Mouse (Mus musculus) C2C12 (cell line): Measurements from ENCODE around the gene Hs6st1. TPM values are rescaled to one million over a fixed set of nuclear protein-coding genes. Genes with fewer than 3 reads are reported as not detected.

Experiments
- H3K27me3 ChIP-seq: one replicate; pipeline ENCODE4 v1.6.1; 2011; ENCODE audit not compliant: control insufficient read depth, insufficient read depth, insufficient read length
- H3K36me3 ChIP-seq: one replicate; pipeline ENCODE4 v1.6.1; 2011; ENCODE audit not compliant: control insufficient read depth, insufficient read depth
- H3K4me3 ChIP-seq: one replicate; pipeline ENCODE4 v1.5.1; 2011; ENCODE audit warnings: mild to moderate bottlenecking, control low read depth; ENCODE audit not compliant: poor library complexity, insufficient read depth, severe bottlenecking
- H3K79me2 ChIP-seq: one replicate; pipeline ENCODE4 v1.6.1; 2011; ENCODE audit not compliant: control insufficient read depth, insufficient read depth
- H3K79me3 ChIP-seq: one replicate; pipeline ENCODE4 v1.6.1; 2011; ENCODE audit warnings: low read depth, control low read depth
- H3ac ChIP-seq: one replicate; pipeline ENCODE3; 2011; ENCODE audit warnings: low read depth; ENCODE audit not compliant: control insufficient read depth, insufficient read length
- CEBPB ChIP-seq: IDR thresholded peaks from one replicate; pipeline ENCODE4 v1.6.1; 2011; ENCODE audit warnings: low read depth, mild to moderate bottlenecking, control low read depth, moderate library complexity
- CTCF ChIP-seq: IDR thresholded peaks from one replicate; pipeline ENCODE4 v1.5.1; 2011; ENCODE audit not compliant: control insufficient read depth, insufficient read depth, insufficient read length
- FOSL1 ChIP-seq: IDR thresholded peaks from one replicate; pipeline ENCODE4 v1.8.0; 2011; ENCODE audit warnings: mild to moderate bottlenecking, low read length; ENCODE audit not compliant: poor library complexity, insufficient read depth, severe bottlenecking
- MAX ChIP-seq: IDR thresholded peaks from one replicate; pipeline ENCODE4 v1.6.1; 2011; ENCODE audit warnings: mild to moderate bottlenecking, control low read depth
- MYOD1 ChIP-seq: IDR thresholded peaks from one replicate; pipeline ENCODE4 v1.6.1; 2011; ENCODE audit warnings: low read depth; ENCODE audit not compliant: control insufficient read depth, insufficient read length
- MYOG ChIP-seq: IDR thresholded peaks from one replicate; pipeline ENCODE4 v1.6.1; 2011; ENCODE audit not compliant: control insufficient read depth, insufficient read length; ENCODE audit errors: extremely low read depth
- USF1 ChIP-seq: IDR thresholded peaks from one replicate; pipeline ENCODE4 v1.6.1; 2011; ENCODE audit warnings: low read depth, mild to moderate bottlenecking, control low read depth, moderate library complexity
- polyA plus RNA-seq: library from polyadenylated mRNA; unstranded; fragments of >200 nt; fragmentation: generic; extraction: Trizol; gene quantifications from one replicate; pipeline ENCODE4 v1.2.1, GENCODE M21; 2012; ENCODE audit warnings: missing spikeins

Hs6st1 gene
- polyA plus RNA-seq, 1 experiment: 45.0 TPM

DNA sequence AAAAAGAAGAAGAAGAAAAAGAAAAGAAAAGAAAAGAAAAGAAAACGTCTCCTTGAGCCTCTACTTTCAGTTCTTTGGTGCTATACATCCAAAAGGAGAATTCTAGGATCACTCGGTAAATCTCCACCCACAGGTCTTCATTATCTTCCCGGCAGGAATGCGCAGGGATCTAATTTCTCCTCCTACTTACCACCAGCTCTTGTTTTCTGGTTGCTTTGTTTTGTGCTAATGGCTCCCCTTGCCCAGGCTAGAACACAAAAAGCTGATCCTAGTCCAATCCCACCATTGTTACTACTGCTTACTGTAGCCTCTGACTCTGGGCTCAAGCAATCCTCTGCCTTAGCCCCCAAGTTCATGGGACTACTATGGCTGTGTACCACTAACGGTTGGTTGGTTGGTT, 16.9 kb downstream of the Hs6st1 start:
- Histone ChIP-seq H3K27me3 (no peaks in the 10 kb centered on the region), H3K4me3 (no peak overlapping the region), H3ac (no peak overlapping the region), H3K36me3 (peaks cover 20% of the 10 kb centered on the region), H3K79me3 (peaks cover 13% of the 10 kb centered on the region), H3K79me2 (peaks cover 53% of the 10 kb centered on the region)
- no peak for TF ChIP-seq USF1
- TF ChIP-seq MYOG: no peak
- no peak for TF ChIP-seq MAX

DNA sequence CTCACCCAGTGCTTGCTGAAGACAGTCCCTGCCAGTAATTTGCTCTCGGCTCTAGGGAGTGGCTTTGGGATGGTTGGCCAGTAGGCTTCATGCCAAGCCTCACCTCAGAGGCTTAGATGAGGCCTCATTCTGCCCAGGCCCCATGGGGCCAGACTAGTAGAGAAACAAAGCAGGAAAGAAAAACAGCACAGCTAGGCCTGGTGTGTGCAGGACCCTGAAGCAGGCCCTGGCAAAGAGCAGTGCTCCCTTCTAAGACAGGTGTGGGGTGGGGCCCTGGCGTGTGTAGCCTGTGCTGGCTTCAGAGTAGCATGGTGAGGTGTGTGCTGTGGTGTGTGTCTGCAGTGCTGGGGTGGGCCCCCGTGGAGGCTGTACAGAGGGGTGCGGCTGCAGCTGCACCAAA, 20.2 kb downstream of the Hs6st1 start:
- TF ChIP-seq CEBPB: no peak
- TF ChIP-seq CTCF: no peak
- Histone ChIP-seq H3K79me3 (peaks cover 17% of the 10 kb centered on the region), H3K4me3 (no peak overlapping the region), H3K36me3 (peaks cover 11% of the 10 kb centered on the region), H3ac (peak overlapping the region; percentile 34), H3K79me2 (peaks cover 70% of the 10 kb centered on the region), H3K27me3 (no peaks in the 10 kb centered on the region)

DNA sequence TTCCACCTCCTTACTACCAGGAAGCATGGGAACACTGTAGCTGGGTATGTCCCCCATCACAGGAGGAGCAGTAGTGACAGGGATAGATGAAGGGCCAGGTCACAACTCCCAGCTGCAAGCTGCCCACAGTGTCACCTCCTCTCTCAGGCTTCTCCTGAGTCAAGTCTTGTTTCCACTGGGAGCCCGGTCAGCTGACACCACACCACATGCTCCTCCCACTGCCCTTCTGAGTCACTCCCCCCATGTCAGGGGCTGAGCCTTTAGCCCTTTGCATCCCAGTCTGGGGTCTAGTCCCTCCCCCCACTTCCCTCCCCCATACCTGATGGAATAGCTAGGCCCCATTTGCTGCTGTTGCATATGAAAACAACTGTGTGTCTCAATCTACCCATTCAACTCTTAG, 21.3 kb downstream of the Hs6st1 start:
- Histone ChIP-seq H3K79me2 (peaks cover 80% of the 10 kb centered on the region), H3K27me3 (no peaks in the 10 kb centered on the region), H3K79me3 (peaks cover 14% of the 10 kb centered on the region), H3K4me3 (no peak overlapping the region), H3K36me3 (peaks cover 11% of the 10 kb centered on the region), H3ac (no peak overlapping the region)
- TF ChIP-seq USF1 (peak; percentile 47), CEBPB (no peak)

DNA sequence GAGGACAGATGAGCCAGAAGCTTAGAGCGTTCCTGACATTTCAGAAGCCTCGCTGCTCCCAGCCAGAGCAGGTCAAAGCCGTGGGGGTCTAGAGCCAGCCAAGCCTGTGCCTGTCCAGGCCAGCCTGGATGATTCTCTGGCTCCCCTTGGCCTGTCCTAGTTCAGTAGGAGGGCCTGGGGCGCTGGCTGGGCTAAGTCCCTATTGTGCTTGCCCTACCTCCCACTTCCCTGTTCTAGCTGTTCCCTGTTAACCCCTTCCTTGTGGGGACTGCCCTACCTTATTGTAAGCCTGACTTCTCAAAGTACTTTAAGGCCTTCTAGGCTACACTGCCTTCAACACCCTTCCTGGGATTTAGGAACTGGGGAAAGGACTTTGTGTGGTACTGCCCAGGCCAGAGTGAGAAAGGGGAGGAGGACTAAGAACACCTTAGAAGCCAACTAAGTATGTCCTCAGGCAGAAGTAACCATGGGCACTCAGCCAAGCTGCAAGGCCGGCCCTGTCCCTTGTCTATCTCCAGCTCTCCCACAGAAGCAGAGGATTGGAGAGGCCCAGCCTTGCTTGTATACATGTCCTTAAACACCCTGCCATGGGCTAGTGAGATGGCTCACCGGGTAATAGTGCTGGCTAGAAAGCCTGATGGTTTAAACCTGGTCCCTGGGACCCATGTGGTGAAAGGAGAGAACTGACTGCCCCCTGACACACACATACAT, 22.0 kb downstream of the Hs6st1 start:
- TF ChIP-seq USF1 (no peak), CEBPB (no peak), MYOG (no peak), MYOD1 (no peak), FOSL1 (no peak), MAX (no peak), CTCF (no peak)
- H3K36me3 ChIP-seq: peaks cover 11% of the 10 kb centered on the region
- no peaks in the 10 kb centered on the region for H3K27me3 ChIP-seq
- H3K79me3 ChIP-seq: peaks cover 14% of the 10 kb centered on the region
- no peak overlapping the region for H3ac ChIP-seq
- no peak overlapping the region for H3K4me3 ChIP-seq
- peaks cover 80% of the 10 kb centered on the region for H3K79me2 ChIP-seq

DNA sequence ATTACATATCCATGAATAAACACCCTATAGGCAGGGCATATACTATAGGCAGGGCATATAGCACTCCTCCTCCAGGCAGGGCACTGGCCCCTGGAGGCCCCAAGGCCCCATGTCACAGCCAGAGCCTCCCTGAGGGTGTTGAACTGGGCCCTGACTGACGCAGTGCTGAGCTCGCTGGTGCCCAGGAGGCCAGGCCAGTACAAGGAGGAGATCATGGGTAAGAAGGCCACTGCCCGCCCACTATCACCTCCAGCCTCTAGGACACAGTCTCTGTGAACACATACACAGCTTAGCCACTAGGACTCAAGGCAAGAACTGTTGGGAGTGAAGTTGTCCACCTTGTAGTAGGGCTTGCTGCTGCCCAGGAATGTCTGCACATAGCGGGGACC, 22.5 kb downstream of the Hs6st1 start:
- Histone ChIP-seq H3K79me2 (peaks cover 78% of the 10 kb centered on the region), H3K27me3 (no peaks in the 10 kb centered on the region), H3K36me3 (peaks cover 11% of the 10 kb centered on the region), H3K4me3 (no peak overlapping the region), H3K79me3 (peaks cover 14% of the 10 kb centered on the region), H3ac (no peak overlapping the region)
- TF ChIP-seq MYOD1 (no peak), MYOG (no peak), CEBPB (no peak), MAX (no peak), USF1 (no peak), FOSL1 (no peak), CTCF (no peak)

DNA sequence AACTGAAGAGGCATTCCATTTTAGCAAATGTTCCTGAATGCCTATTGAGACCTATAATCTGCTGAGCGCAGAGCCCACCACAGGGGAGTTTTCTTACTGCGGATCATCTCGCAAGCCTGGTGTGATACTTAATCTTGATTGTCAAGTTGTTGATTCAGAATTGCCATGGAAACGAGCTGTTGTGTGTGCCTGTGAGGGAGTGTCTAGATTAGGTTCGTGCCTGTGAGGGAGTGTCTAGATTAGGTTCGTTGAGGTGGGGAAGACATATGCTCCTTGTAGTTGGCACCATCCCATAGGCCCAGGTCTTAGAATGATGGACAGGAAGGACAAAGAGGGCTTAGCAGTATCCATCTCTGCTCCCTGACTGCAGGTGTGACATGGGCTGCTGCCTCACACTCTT, 23.0 kb downstream of the Hs6st1 start:
- H3K79me2 ChIP-seq: peaks cover 81% of the 10 kb centered on the region
- H3ac ChIP-seq: no peak overlapping the region
- no peaks in the 10 kb centered on the region for H3K27me3 ChIP-seq
- peaks cover 12% of the 10 kb centered on the region for H3K79me3 ChIP-seq
- H3K36me3 ChIP-seq: peaks cover 8% of the 10 kb centered on the region
- no peak for TF ChIP-seq CTCF
- TF ChIP-seq FOSL1: no peak
- no peak for TF ChIP-seq MYOD1
- no peak for TF ChIP-seq USF1
- no peak overlapping the region for H3K4me3 ChIP-seq
